Mouse (Mus musculus): ENCODE results near the gene Rap1gds1. TPM values are rescaled to one million over a fixed set of nuclear protein-coding genes. Genes with fewer than 3 reads are reported as not detected.

The Rap1gds1 gene
- polyA plus RNA-seq, 1 experiment from 2014 or later, result 54.4 TPM

DNA sequence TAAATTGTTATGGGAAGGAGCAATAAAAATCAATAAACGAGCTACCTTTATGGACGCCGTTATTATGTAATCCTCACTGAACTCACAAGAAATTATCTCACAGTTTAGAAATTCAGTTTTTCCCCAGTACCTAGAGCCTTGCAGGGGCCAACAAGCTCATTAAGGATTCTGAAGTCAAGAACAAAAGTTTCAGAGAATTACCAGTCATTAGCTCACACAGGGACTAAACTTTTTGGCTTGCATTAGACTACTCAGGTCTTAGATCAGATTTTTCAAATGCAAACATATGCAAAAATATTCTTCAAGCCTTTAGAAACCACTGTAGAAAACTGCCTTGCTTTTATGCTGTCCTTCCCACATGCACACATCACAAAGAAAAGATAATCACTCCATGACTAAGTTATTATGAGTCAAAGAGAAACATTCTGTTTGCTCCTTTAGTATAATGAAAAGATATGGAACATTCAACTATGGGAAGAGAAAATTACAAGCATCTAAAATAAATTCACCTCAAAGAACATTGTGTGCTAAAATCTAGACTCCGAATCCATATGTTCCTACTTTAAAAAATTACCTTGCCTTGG is 44.3 kb downstream of the Rap1gds1 start:
- Histone ChIP-seq H3K27me3 (ENCODE audit: low read depth, poor library complexity, severe bottlenecking) (no peaks in the 10 kb centered on the region), H3K27ac (no peak overlapping the region), H3K4me3 (no peak overlapping the region), H3K36me3 (peaks cover 5% of the 10 kb centered on the region; the same call in 1 of the 2 replicates), H3K9me3 (replicated peaks) (no peaks in the 10 kb centered on the region), H3K4me1 (no peaks in the 10 kb centered on the region)
- WGBS, result 93% methylated on average over 4 of the region's 4 CpGs
- DNase-seq (ENCODE audit: low spot score), result no peak

DNA sequence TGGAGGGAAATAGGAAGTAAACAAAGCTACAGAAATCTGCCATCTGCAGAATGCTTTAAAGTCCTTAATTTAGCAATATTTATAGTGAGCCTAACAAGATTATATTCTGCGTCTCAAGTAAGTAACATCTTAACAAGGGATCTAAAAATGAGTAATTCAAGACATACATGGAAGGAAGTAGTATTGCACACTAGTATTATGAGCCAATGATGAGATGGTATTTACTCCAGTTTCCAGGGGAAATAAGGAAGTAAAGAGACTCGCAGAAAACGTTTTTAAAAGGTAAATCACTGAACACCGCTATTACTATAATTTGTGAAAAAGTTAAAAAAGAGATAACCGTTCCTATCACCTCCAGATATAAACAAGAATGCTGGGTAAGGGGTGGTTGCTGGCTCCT is 49.9 kb downstream of the Rap1gds1 start:
- no peaks in the 10 kb centered on the region for H3K9me3 ChIP-seq (replicated peaks)
- WGBS, result 92% methylated on average over 5 of the region's 5 CpGs
- DNase-seq (ENCODE audit: low spot score), result no peak
- no peak overlapping the region for H3K27ac ChIP-seq
- H3K27me3 ChIP-seq (ENCODE audit: low read depth, poor library complexity, severe bottlenecking), result no peaks in the 10 kb centered on the region
- no peak overlapping the region for H3K4me3 ChIP-seq
- H3K36me3 ChIP-seq, result peaks cover 8% of the 10 kb centered on the region
- H3K4me1 ChIP-seq, result no peaks in the 10 kb centered on the region

DNA sequence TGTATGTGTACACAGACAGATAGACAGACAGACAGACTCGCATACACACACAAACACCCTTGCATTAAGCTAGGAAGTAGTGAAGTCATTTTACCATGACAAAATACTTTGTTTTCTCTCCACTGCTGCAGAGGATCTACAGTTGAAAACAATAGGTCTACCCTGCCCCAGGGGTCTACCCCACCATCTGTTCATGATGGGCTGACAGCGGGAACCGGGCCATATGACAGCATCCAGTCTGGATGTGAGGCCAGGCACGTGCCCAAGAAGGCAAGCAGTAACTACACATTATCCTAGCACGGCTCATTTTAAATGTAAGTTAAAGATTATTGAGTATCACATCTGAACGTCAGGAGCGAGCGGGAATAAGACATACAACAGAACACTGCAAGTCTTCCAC is 51.4 kb downstream of the Rap1gds1 start:
- DNase-seq (ENCODE audit: low spot score), result no peak
- 88% methylated on average over 8 of the region's 8 CpGs for WGBS
- peaks cover 8% of the 10 kb centered on the region for H3K36me3 ChIP-seq

DNA sequence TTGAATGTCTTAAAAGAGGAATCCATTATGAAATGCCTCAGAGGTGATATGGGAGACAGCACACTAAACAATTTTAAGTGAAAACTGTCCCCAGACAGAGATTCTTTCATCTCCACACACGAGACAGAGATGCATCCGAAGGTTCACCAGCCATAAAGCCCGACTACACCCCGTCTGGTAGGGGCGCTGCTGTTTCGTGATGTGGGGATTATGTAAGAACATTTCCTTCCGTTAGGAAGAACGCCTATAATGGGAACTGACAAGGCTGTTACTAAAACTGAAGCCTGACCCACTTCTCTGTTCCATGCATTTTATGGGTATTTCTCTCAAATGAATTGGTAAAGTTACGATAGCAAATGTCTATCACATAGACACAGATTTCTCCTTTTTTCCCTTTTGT is 62.6 kb downstream of the Rap1gds1 start:
- no peak for DNase-seq (ENCODE audit: low spot score)
- no peaks in the 10 kb centered on the region for H3K27me3 ChIP-seq (ENCODE audit: low read depth, poor library complexity, severe bottlenecking)
- H3K9me3 ChIP-seq (replicated peaks), result no peaks in the 10 kb centered on the region
- no peak overlapping the region for H3K4me3 ChIP-seq
- peaks cover 9% of the 10 kb centered on the region for H3K36me3 ChIP-seq
- no peak overlapping the region for H3K27ac ChIP-seq
- WGBS, result 90% methylated on average over 9 of the region's 9 CpGs
- no peaks in the 10 kb centered on the region for H3K4me1 ChIP-seq

More for the DNA sequence above, 51.4 kb downstream of the Rap1gds1 start:
- H3K9me3 ChIP-seq (replicated peaks), result no peaks in the 10 kb centered on the region
- H3K4me3 ChIP-seq, result no peak overlapping the region
- H3K4me1 ChIP-seq, result no peaks in the 10 kb centered on the region
- H3K27me3 ChIP-seq (ENCODE audit: low read depth, poor library complexity, severe bottlenecking), result no peaks in the 10 kb centered on the region
- H3K27ac ChIP-seq, result no peak overlapping the region

DNA sequence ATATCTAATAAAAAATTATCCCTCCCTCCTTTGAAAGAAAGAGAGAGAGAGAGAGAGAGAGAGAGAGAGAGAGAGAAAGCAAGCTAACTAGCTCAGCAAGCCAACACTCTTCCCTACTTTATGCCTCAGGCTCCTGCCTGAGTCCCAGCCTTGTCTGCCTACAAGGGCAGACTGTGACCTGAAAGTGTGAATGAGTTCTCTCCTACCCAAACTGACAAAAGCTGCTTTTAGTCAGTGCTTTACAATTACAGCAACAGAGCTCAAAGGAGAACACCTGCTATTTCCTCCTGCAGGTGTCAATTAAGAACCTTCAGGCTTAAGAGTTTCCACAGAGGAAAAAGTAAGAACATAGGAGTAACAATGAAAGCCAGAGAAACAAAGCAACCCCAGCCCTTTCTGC is 69.3 kb downstream of the Rap1gds1 start:
- Histone ChIP-seq H3K27me3 (ENCODE audit: low read depth, poor library complexity, severe bottlenecking) (no peaks in the 10 kb centered on the region), H3K36me3 (peaks cover 13% of the 10 kb centered on the region), H3K27ac (no peak overlapping the region), H3K4me1 (0 out of 2 replicates have a peak, but pooled peaks cover 3% of the 10 kb centered on the region), H3K9me3 (replicated peaks) (no peaks in the 10 kb centered on the region), H3K4me3 (no peak overlapping the region)
- DNase-seq (ENCODE audit: low spot score), result no peak

DNA sequence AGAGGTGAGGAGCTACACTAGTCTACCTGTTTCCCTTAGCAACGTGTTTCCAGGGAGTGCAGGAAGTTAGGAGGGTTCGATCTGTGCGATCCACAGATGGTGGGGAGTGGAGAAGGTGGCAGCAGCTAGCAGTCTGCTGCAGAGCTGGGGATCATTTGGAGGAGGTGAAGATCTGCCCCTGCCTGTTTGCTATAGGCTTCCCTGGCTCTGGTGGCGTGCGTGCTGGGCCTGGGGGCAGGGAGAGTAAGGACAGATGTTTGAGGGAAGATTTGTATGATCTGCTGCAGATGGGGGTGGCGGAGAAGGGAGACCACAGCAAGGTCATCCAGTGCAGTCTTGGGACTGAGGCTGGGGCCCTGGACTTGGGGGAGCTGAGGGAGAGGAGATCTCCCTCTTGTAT is 72.2 kb downstream of the Rap1gds1 start:
- no peak overlapping the region for H3K4me3 ChIP-seq
- H3K9me3 ChIP-seq (replicated peaks), result no peaks in the 10 kb centered on the region
- no peak overlapping the region for H3K27ac ChIP-seq
- 0 out of 2 replicates have a peak, but pooled peaks cover 3% of the 10 kb centered on the region for H3K4me1 ChIP-seq
- H3K27me3 ChIP-seq (ENCODE audit: low read depth, poor library complexity, severe bottlenecking), result no peaks in the 10 kb centered on the region
- peaks cover 14% of the 10 kb centered on the region for H3K36me3 ChIP-seq
- WGBS, result 81% methylated on average over 6 of the region's 6 CpGs
- DNase-seq (ENCODE audit: low spot score), result no peak

DNA sequence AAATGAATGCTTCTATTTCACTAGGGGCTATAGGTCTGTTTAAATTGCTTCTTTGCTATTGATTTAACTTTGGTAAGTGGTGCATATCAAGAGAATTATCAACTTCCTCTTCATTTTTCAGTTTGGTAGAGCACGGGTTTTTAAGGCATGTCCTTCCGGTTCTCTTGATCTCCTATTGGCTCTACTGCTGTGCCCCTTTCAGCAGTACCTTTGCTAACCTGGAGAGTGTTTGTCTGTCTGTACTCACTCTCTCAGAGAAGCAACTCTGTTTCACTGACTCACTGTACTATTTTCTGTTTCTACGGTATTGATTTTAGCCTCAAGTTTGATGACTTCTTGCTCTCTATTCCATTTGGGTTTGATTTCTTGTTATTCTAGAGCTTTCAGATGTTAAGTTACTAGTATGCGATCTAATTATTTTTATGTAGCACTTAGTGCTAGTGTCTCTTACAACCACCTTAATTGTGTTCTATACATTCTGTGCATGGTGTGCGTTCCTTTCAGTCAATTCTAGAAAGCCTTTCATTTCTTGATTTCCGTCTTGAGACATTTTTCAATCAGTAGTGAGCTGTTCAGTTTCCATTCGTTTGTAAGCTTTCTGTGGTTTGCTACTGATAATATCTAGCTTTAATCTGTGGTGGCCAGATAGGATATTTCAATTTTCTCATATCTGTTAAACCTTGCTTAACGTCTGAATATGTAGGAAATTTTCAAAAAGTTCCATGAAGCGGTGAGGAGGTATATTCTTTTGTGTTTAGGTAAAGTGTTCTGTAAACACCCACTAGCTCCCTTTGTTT is 74.7 kb downstream of the Rap1gds1 start:
- no peaks in the 10 kb centered on the region for H3K27me3 ChIP-seq (ENCODE audit: low read depth, poor library complexity, severe bottlenecking)
- H3K36me3 ChIP-seq, result peaks cover 33% of the 10 kb centered on the region
- DNase-seq (ENCODE audit: low spot score), result no peak
- H3K9me3 ChIP-seq (replicated peaks), result no peaks in the 10 kb centered on the region
- H3K4me1 ChIP-seq, result 0 out of 2 replicates have a peak, but pooled peaks cover 2% of the 10 kb centered on the region
- WGBS, result 94% methylated on average over 9 of the region's 9 CpGs
- no peak overlapping the region for H3K27ac ChIP-seq
- no peak overlapping the region for H3K4me3 ChIP-seq

DNA sequence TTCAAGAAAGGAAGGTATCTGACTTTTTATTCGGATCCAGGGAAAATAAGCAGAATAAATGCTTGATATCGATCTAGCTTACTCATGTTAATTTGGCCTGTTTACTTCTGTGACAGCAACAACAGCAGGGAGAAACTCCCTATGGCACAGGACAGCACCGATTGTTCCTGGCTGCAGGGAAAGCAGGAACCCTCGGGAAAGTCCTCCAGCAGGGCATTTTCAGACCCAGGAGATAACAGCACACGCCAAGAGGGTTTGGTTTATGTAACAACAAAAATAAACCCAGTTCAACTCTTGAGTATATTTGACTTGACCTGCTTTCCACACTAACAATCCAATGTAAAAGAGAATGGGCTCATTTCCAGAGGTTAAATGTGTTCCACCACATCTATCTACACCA is 81.5 kb downstream of the Rap1gds1 start:
- 87% methylated on average over 5 of the region's 5 CpGs for WGBS
- H3K27ac ChIP-seq, result no peak overlapping the region
- H3K9me3 ChIP-seq (replicated peaks), result no peaks in the 10 kb centered on the region
- peaks cover 21% of the 10 kb centered on the region for H3K36me3 ChIP-seq
- no peaks in the 10 kb centered on the region for H3K27me3 ChIP-seq (ENCODE audit: low read depth, poor library complexity, severe bottlenecking)
- no peaks in the 10 kb centered on the region for H3K4me1 ChIP-seq
- DNase-seq (ENCODE audit: low spot score), result no peak
- no peak overlapping the region for H3K4me3 ChIP-seq

DNA sequence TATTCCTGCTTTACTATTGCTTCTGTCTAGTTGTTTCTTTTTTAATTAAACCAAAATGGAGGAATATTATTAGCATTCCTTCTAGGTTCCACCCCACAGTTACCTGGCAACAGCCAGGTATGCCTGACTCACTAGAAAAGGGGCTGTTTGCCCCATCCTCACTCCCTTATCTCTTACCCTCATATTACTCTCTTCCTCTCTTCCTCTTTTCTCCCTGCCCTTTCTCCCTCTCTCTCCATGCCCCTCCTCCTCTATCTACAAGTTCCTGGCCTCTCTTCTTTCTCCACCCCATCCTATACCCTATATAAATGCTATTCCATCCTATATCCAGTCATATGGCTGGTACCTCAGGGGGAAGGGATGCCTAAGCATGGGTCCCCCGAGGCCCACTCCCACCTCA is 83.6 kb downstream of the Rap1gds1 start:
- no peak overlapping the region for H3K27ac ChIP-seq
- no peaks in the 10 kb centered on the region for H3K4me1 ChIP-seq
- DNase-seq (ENCODE audit: low spot score), result no peak
- H3K27me3 ChIP-seq (ENCODE audit: low read depth, poor library complexity, severe bottlenecking), result no peaks in the 10 kb centered on the region
- H3K9me3 ChIP-seq (replicated peaks), result no peaks in the 10 kb centered on the region
- no peak overlapping the region for H3K4me3 ChIP-seq
- peaks cover 10% of the 10 kb centered on the region for H3K36me3 ChIP-seq
- 92% methylated on average over 1 of the region's 1 CpGs for WGBS

DNA sequence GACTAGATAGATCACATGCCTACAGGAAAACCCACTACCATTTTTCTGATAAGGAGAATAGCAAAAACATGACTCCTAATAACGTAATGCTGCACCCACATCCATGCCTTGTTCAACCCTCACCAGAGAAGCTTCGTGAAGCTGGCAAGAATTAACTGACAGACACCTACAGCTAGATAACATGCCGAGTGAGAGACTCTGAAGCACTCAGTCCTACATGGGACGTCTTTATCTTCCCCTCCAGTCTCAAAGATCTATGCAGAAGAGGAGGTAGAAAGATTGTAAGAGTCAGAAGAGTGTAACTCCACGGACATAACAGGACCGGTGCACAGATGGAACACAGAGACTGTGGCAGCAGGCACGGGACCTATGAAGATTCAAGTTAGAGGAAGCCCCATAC is 85.9 kb downstream of the Rap1gds1 start:
- WGBS, result 95% methylated on average over 7 of the region's 7 CpGs
- DNase-seq (ENCODE audit: low spot score), result no peak
- Histone ChIP-seq H3K27ac (no peak overlapping the region), H3K36me3 (peaks cover 5% of the 10 kb centered on the region), H3K9me3 (replicated peaks) (no peaks in the 10 kb centered on the region), H3K27me3 (ENCODE audit: low read depth, poor library complexity, severe bottlenecking) (no peaks in the 10 kb centered on the region), H3K4me1 (no peaks in the 10 kb centered on the region), H3K4me3 (no peak overlapping the region)

DNA sequence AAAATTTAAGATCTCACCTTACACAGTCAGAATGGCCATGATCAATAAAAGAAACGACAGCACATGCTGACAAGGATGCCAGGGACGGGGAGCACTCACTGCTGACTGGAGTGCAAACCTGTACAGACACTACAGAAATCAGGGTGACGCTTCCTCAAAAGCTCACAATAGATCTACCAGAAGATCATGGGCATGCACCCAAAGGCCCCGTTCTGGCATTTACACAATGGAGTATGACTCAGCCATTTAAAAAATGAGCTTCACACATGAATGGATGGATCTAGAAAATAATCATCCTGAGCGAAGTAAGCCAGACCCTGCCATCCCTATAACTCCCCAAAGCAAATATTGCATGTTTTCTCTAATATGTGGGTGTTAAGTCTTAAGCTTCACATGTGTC is 87.0 kb downstream of the Rap1gds1 start:
- Histone ChIP-seq H3K4me3 (no peak overlapping the region), H3K27me3 (ENCODE audit: low read depth, poor library complexity, severe bottlenecking) (no peaks in the 10 kb centered on the region), H3K36me3 (peaks cover 5% of the 10 kb centered on the region), H3K9me3 (replicated peaks) (no peaks in the 10 kb centered on the region), H3K4me1 (no peaks in the 10 kb centered on the region), H3K27ac (no peak overlapping the region)
- WGBS, result 95% methylated on average over 5 of the region's 5 CpGs
- no peak for DNase-seq (ENCODE audit: low spot score)

DNA sequence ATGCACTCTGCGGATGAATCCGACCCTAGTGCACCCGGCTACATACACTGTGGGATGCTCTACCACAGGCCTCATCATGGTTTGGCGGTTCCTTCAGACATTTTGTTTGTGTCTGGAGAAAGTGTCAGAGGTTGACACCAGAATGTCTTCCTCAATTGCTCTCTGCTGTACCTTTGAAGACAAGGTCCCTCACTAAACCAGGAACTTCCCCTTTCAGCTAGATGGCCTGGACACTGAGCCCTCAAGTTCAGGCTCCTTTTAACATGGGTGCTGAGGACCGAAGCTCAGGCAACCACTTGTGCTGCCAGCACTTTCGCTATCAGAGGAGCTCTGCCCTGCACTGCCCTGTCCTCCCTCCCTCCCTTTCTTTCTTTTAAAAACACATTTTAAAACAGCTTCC is 92.8 kb downstream of the Rap1gds1 start:
- WGBS, result 97% methylated on average over 6 of the region's 6 CpGs
- H3K4me3 ChIP-seq, result no peak overlapping the region
- no peaks in the 10 kb centered on the region for H3K9me3 ChIP-seq (replicated peaks)
- peaks cover 2% of the 10 kb centered on the region for H3K36me3 ChIP-seq
- no peak for DNase-seq (ENCODE audit: low spot score)
- H3K27ac ChIP-seq, result no peak overlapping the region
- no peaks in the 10 kb centered on the region for H3K4me1 ChIP-seq
- H3K27me3 ChIP-seq (ENCODE audit: low read depth, poor library complexity, severe bottlenecking), result no peaks in the 10 kb centered on the region

DNA sequence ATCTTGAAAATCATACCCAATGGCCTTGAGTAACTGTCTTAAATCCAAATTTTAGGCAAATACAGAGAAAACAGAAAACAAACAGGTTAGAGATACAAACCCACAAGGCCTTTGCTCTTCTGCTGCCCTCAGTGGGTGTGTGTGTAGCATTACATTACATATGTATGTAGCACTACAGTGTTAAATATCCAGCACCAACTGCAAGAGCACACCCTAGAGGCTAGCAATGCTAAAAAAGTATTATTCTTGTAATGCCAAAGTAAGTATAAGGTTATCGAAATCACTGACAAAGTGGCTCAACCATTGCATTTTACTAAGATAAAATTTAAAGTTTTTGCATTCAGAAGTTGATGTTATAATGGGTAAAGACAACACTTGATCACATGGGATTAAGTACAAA is 97.6 kb downstream of the Rap1gds1 start:
- Histone ChIP-seq H3K9me3 (replicated peaks) (no peaks in the 10 kb centered on the region), H3K27ac (no peak overlapping the region), H3K27me3 (ENCODE audit: low read depth, poor library complexity, severe bottlenecking) (no peaks in the 10 kb centered on the region), H3K4me3 (no peak overlapping the region), H3K4me1 (no peaks in the 10 kb centered on the region), H3K36me3 (peaks cover 26% of the 10 kb centered on the region)
- WGBS, result 98% methylated on average over 1 of the region's 1 CpGs
- DNase-seq (ENCODE audit: low spot score), result no peak

All from limb, embryonic 10.5 days (tissue).